Mouse (Mus musculus) embryo, embryonic 11 days (tissue): ENCODE results near the gene Fgr.
"Not testable (repeated sequence)": the region's sequence is repeated elsewhere in the genome, so short reads cannot be mapped to it uniquely, and the experiment has no call there.

Experiments used
- DNase-seq: peaks from one replicate; pipeline ENCODE4 v3.0.0-alpha.2; 2015

Fgr gene

GRCm38 (mm10) chr4:132997469-132998237 is 23.8 kb downstream of the Fgr start:
- DNase-seq = no peak

- DNase-seq = no peak
Measured at GRCm38 (mm10) chr4:133002896-133003295, 29.0 kb downstream of the Fgr start.

- no peak for DNase-seq
Measured at GRCm38 (mm10) chr4:133003316-133004018, 29.6 kb downstream of the Fgr start.

GRCm38 (mm10) chr4:133005233-133005632 is 31.3 kb downstream of the Fgr start:
- DNase-seq = peak; percentile 88

GRCm38 (mm10) chr4:133005885-133006451 is 32.1 kb downstream of the Fgr start:
- DNase-seq = not testable (repeated sequence)

GRCm38 (mm10) chr4:133007513-133008380 is 33.9 kb downstream of the Fgr start:
- peak; percentile 77 for DNase-seq

GRCm38 (mm10) chr4:133009131-133009530 is 35.2 kb downstream of the Fgr start:
- peak; percentile 68 for DNase-seq

GRCm38 (mm10) chr4:133009676-133010075 is 35.8 kb downstream of the Fgr start:
- DNase-seq = no peak

- peak; percentile 67 for DNase-seq
Measured at GRCm38 (mm10) chr4:133010611-133011010, 36.7 kb downstream of the Fgr start.

GRCm38 (mm10) chr4:133011028-133011820 is 37.3 kb downstream of the Fgr start, which contains the start of gene Ahdc1:
Gene Ahdc1 (plus strand): TSS chr4:133011260.
- DNase-seq = peak; percentile 96

GRCm38 (mm10) chr4:133011821-133012775 is 38.2 kb downstream of the Fgr start:
- DNase-seq = peak; percentile 81

GRCm38 (mm10) chr4:133012776-133013265 is 38.9 kb downstream of the Fgr start:
- peak; percentile 63 for DNase-seq

- DNase-seq = peak; percentile 49
Measured at GRCm38 (mm10) chr4:133013266-133013891, 39.5 kb downstream of the Fgr start.

- DNase-seq = no peak
Measured at GRCm38 (mm10) chr4:133014088-133014487, 40.2 kb downstream of the Fgr start.

GRCm38 (mm10) chr4:133014896-133015709 is 41.2 kb downstream of the Fgr start:
- DNase-seq = peak; percentile 41

- peak; percentile 21 for DNase-seq
Measured at GRCm38 (mm10) chr4:133015710-133016651, 42.1 kb downstream of the Fgr start.

GRCm38 (mm10) chr4:133016677-133017415 is 43.0 kb downstream of the Fgr start:
- DNase-seq = peak; percentile 56
